Mouse (Mus musculus) heart, adult 2 months (tissue): ENCODE measurements around the gene Gm17622.

Experiments
- CTCF ChIP-seq: fragments of 200-600 bp; IDR thresholded peaks from 2 replicates; pipeline ENCODE4 v1.8.1; 2022; ENCODE audit warnings: antibody characterized with exemption, mild to moderate bottlenecking, moderate library complexity
- EP300 ChIP-seq: fragments of 200-500 bp; IDR thresholded peaks from 2 replicates; pipeline ENCODE4 v1.6.1; 2011; ENCODE audit warnings: low read depth, low read length, control low read depth; ENCODE audit not compliant: insufficient read depth
- POLR2A ChIP-seq: fragments of 200-500 bp; IDR thresholded peaks from 2 replicates; pipeline ENCODE4 v1.6.1; 2011; ENCODE audit warnings: mild to moderate bottlenecking, low read depth, low read length, control low read depth; ENCODE audit not compliant: insufficient read depth

GRCm38 (mm10) chr13:96511262-96511661 lies 20.7 kb downstream of the Gm17622 start:
- TF ChIP-seq CTCF: no peak
- TF ChIP-seq EP300: no peak
- no peak for TF ChIP-seq POLR2A
